Mouse (Mus musculus): Measurements from ENCODE around the gene Fpr2.
"Not testable (repeated sequence)": the region's sequence is repeated elsewhere in the genome, so short reads cannot be mapped to it uniquely, and the experiment has no call there.

Gene Fpr2

GRCm38 (mm10) chr17:17887774-17888248, at the start of gene Fpr2, which contains the start of gene Fpr3:
Gene Fpr2 (plus strand): TSS chr17:17887824.
Gene Fpr3 (plus strand): TSS chr17:17887852.
- DNase-seq (ENCODE audit: low spot score), result no peak

- DNase-seq (ENCODE audit: low spot score), result peak; percentile 99
Observed at GRCm38 (mm10) chr17:17837919-17838701, 49.5 kb upstream of the Fpr2 start.

GRCm38 (mm10) chr17:17839276-17839675, 48.3 kb upstream of the Fpr2 start:
- no peak for DNase-seq (ENCODE audit: low spot score)

GRCm38 (mm10) chr17:17840796-17841195, 46.8 kb upstream of the Fpr2 start:
- DNase-seq (ENCODE audit: low spot score), result no peak

GRCm38 (mm10) chr17:17843534-17844261, 43.9 kb upstream of the Fpr2 start:
- no peak for DNase-seq (ENCODE audit: low spot score)

GRCm38 (mm10) chr17:17844606-17845005, 43.0 kb upstream of the Fpr2 start:
- not testable (repeated sequence) for DNase-seq (ENCODE audit: low spot score)

GRCm38 (mm10) chr17:17845187-17846027, 42.2 kb upstream of the Fpr2 start:
- DNase-seq (ENCODE audit: low spot score), result peak; percentile 43

GRCm38 (mm10) chr17:17848988-17849387, 38.6 kb upstream of the Fpr2 start:
- no peak for DNase-seq (ENCODE audit: low spot score)

GRCm38 (mm10) chr17:17849906-17850712, 37.5 kb upstream of the Fpr2 start:
- DNase-seq (ENCODE audit: low spot score), result no peak

- no peak for DNase-seq (ENCODE audit: low spot score)
Observed at GRCm38 (mm10) chr17:17855064-17855838, 32.4 kb upstream of the Fpr2 start, which contains the start of gene Has1. Gene Has1 (minus strand): TSS chr17:17855205.

- no peak for DNase-seq (ENCODE audit: low spot score)
Observed at GRCm38 (mm10) chr17:17856612-17857011, 31.0 kb upstream of the Fpr2 start.

- no peak for DNase-seq (ENCODE audit: low spot score)
Observed at GRCm38 (mm10) chr17:17857446-17857845, 30.2 kb upstream of the Fpr2 start.

GRCm38 (mm10) chr17:17860110-17860509, 27.5 kb upstream of the Fpr2 start:
- DNase-seq (ENCODE audit: low spot score), result no peak

- no peak for DNase-seq (ENCODE audit: low spot score)
Observed at GRCm38 (mm10) chr17:17862360-17862759, 25.3 kb upstream of the Fpr2 start.

GRCm38 (mm10) chr17:17865168-17865567, 22.5 kb upstream of the Fpr2 start:
- DNase-seq (ENCODE audit: low spot score), result no peak

GRCm38 (mm10) chr17:17866801-17867469, 20.7 kb upstream of the Fpr2 start:
- peak; percentile 9 for DNase-seq (ENCODE audit: low spot score)

- DNase-seq (ENCODE audit: low spot score), result no peak
Observed at GRCm38 (mm10) chr17:17870892-17871550, 16.6 kb upstream of the Fpr2 start.

GRCm38 (mm10) chr17:17871697-17872096, 15.9 kb upstream of the Fpr2 start:
- no peak for DNase-seq (ENCODE audit: low spot score)

GRCm38 (mm10) chr17:17879347-17879746, 8.3 kb upstream of the Fpr2 start:
- no peak for DNase-seq (ENCODE audit: low spot score)

All from layer of hippocampus, adult 11-12 months (tissue).